Mouse (Mus musculus): Measurements from ENCODE around the gene Nars2. TPM values are rescaled to one million over a fixed set of nuclear protein-coding genes. Genes with fewer than 3 reads are reported as not detected.
"Not testable (repeated sequence)": the region's sequence is repeated elsewhere in the genome, so short reads cannot be mapped to it uniquely, and the experiment has no call there.

Nars2 gene
- total RNA-seq (2014; fragmentation: Nextera tagmentation) (16.6 and 26.5 TPM in 2 replicates), total RNA-seq (2017) (11.8 and 14.0 TPM in 2 replicates)

DNA sequence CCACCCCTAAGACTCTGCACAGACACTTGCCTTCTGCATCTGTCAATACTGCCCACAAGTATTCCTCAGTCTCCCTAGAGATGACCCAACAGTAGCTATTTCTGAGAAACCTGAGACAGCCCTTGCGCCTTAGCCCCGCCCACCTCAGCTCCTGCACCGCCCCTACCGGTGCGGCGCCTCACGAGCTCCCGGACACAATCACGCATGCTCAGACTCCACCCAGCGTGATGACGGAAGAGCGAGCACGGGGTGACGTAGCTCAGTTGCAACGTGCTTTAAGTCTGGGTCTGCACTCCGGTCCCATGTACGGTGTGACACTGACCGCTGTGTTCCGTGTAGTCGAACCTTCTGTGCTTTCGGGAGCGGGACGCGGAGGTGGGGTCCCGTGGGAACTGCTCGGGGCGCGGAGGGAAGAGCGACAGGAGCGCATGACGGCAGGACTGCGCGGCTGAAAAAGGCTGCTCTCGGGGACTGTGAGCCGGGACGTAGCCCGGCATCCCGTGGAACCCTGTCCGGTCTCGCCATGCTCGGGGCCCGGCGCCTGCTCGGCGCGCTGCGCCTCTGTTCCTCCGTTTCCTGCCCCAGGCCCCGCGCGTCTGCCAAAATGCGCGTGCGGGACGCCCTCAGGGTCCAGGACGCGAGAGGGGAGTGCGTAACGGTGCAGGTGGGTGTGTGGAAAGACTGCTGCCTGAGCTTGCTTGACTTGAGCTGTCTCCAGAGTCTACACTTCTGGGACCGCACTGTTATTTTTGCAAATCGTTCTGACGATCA is at the start of gene Nars2:
Nars2 (plus strand) TSS at position 225 of the 771 bp plus-strand sequence.
- ATAC-seq (replicated peaks; ENCODE audit: low FRiP score, low TSS enrichment, poor library complexity, severe bottlenecking), result peak; percentile 99

DNA sequence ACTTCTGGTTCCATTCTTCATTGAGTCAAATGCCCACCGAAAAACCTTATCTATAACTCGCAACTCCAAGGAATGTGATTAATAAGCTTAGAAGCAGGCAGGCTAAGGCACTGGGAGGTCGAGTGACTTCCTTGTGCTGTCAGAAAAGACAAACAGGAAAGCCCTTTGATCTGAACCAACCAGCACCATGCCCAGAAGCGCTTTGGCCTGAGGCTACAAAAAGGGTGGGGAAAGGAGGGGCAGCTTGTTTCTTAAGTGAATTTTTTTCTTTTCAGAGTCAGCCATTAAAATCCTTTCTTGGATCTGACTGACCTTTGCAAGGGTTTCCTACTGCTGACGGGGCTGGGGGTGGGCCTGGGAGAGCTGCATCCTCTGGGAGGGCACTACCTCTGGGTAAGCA is 49.1 kb upstream of the Nars2 start:
- ATAC-seq (replicated peaks; ENCODE audit: low FRiP score, low TSS enrichment, poor library complexity, severe bottlenecking), result no peak

DNA sequence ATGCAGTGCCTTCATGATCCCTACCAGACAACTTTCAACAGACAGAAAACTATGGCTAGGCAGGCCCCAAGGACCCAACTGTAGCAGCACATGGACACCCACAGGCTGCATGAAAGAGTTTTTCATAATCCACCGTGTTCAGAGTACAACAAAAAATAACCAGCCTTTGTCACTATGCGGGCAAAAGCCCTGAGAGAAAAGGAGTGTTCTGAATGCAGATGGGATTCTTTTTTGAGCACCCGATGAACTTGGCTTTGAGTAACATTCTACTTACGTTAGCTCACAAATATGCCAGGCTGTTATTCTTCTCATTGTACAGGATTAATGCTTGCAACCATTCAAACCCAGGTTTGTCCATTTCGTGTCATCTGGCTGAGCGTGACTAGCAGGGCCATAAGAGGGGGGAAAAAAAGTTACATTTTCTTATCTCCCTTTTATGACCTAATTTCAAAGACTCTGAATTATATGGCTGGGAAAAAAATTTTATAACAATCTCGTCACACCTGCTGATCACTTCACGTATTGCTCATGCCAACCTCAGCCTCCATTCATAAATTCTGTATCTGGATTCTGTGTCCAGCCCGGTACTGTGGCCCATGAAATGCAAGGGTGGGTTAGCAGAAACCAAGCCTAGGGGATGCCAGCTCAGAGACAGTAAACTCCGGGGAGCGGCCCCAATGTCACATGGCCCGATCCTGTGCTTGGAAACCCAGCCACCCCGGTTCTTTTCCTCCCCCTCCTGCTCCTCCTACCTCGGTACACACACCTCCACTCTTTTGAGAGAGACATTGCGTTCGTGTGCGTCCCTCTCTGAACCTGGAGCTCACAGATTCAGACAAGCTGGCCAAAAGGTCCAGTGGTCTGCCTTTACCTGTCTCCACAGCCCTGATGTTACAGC is 48.0 kb upstream of the Nars2 start:
- ATAC-seq (replicated peaks; ENCODE audit: low FRiP score, low TSS enrichment, poor library complexity, severe bottlenecking), result no peak

DNA sequence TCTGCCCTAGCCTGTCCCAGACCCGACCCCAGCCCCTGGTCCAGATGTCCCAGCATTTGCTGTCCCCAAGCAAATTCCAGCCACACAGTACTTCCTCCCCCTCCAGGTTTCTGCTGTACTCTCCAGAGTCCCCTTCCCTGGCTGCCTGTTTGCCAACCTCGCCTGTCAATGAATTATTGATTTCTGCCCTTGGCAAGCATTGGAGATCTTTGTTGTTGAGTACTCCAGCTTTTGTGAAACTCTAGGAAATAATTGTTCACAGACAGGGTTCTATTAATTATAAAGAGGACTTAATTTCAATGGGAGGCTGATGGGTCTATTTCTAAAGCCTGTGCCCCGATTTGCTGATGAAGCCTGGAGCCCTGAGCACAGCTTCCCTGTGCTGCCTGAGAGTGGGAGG is 46.9 kb upstream of the Nars2 start:
- no peak for ATAC-seq (replicated peaks; ENCODE audit: low FRiP score, low TSS enrichment, poor library complexity, severe bottlenecking)

DNA sequence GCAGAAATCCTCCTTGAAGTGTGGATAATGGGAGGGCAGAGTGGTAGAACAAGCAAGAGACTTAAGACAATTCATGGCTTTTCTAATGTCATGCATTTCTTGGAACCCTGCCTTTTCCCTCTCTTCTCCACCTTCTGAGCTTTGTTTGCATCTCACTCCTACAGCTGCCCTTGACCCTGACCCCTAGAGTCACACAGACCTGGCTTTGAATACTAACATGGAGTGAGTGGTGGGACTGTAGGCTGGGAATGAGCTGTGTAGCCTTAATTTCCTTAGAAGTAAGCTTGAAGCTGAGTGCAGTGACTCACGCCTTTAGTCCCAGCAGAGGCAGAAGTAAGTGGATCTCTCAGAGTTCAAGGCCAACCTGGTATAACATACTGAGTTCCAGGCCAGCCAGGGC is 46.4 kb upstream of the Nars2 start:
- no peak for ATAC-seq (replicated peaks; ENCODE audit: low FRiP score, low TSS enrichment, poor library complexity, severe bottlenecking)

DNA sequence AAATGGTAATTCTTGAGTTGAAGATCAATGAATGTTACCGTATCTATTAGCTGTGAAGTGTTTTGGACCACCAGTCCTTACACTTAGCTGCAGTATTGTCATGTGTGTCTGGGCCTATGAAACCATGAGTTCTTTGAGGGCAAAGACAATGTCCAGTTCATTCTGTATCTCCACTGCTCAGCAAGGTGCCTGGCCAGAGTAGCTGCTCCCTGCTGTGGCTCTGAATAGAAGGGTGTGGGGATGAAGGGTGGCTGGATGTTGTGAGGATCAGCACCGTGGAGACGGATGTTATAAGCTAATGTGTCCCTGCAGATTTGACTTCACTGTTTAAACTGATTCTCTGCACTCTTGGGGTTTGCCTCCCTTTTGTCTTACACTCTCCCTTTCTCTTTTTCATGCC is 45.9 kb upstream of the Nars2 start:
- ATAC-seq (replicated peaks; ENCODE audit: low FRiP score, low TSS enrichment, poor library complexity, severe bottlenecking), result no peak

DNA sequence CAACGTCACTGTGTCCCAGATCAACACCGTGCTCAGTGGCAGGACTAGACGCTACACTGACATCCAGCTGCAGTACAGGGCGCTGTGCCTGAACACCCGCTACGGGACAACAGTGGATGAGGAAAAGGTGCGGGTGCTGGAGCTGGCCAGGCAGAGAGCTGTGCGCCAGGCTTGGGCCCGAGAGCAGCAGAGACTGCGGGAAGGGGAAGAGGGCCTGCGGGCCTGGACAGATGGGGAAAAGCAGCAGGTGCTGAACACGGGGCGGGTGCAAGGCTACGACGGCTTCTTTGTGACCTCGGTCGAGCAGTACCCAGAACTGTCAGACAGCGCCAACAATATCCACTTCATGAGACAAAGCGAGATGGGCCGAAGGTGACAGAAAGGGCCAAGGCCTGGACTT is 45.1 kb upstream of the Nars2 start:
- no peak for ATAC-seq (replicated peaks; ENCODE audit: low FRiP score, low TSS enrichment, poor library complexity, severe bottlenecking)

DNA sequence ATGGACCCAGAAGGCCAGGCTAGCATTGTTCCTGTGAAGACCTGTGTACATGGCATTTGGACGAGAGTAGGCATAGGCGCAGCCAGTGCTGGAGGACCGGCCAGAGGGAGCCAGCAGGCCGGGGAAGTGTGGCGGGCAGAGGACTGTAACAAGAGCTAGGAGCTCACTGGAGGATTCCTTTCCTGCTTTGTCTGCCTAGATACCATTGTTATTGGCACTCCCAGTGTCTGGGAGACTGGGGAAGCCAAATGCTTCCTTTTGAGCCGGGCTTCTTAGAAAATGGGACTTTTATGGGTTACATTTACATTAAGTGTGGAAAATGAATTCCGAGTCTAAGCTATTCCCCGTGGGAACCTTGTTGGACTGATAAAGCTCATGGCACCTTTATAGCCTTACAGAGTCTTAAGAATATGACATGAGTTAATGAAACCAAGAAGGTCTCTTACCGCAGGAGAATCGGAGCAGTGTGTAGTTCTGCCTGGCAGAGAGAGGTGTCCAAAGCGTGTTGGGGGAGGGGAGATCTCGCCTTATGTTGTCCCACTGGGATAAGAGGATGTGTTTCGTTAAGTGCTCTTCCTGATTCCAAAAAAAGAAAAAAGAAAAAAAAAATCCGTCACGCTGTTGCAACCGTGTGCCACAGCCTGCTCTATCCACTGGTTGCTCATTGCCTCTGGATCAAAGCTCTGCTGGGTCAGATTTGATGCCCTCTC is 43.2 kb upstream of the Nars2 start:
- ATAC-seq (replicated peaks; ENCODE audit: low FRiP score, low TSS enrichment, poor library complexity, severe bottlenecking), result no peak

DNA sequence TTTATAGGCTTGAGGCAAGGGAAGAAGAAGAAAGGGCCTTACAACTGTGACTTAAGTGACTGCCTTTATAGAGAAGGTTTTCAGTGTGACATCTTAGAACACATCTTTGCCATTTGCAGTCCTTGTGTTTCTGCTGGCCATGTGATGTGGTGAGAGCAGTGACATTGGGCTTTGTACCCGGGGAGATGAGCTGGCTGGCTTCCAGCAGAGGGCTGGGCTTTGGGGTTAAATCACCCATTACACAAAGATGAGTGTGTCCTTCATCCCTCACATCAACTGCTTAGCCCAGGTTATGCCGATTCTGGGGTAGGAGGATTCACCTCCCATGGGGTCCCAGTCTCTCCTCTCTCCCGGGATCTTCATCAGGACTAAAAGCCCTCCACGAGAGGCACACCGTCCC is 41.4 kb upstream of the Nars2 start:
- ATAC-seq (replicated peaks; ENCODE audit: low FRiP score, low TSS enrichment, poor library complexity, severe bottlenecking), result no peak

DNA sequence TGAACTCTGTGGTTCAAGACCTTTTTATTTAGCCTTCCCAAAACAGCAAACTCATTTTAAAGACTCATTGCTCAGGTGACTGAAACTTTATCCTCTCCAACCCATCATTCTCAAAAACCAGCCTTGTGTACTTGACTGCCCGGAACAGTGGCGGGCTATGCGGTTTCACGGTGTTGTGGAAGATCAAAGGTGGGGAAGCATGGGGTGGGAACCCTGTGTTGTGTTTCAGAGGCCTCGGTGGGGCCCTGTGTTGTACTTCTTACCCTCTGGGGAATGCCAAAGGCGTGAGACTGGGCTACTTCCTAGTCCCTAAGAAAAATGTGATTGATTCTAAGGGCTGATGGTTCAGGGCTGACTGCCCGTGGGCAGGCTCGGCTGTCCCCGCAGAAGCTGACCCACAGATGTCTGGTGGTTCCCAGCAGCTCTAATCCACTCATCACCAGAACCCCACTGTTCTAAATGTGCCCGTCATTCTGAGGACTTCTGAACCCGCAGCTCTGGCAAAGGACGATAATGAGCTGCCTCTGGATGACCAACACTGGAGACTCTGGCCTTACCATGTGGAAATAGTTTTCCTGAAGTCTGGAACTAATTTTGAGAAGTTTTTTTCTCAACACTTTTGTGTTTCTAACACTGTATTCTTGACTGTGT is 40.9 kb upstream of the Nars2 start:
- no peak for ATAC-seq (replicated peaks; ENCODE audit: low FRiP score, low TSS enrichment, poor library complexity, severe bottlenecking)

DNA sequence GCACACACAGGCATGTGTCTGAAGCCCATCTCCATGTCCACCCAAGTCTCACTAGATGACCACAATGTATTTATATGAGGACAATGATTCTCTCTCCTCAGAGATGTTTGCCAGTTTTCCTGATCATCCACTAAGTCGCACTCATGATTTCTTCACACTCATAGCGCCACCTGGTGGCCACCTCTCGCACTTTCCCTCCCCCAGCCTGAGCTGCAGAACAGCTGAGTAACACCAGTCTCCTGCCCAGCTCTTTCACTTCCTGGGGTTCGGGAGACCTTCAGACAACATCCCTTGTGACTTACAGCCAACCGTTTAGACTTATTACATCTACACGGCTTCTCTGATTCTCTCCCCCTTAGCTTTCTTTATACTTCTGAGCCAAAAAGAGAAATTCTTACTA is 37.3 kb upstream of the Nars2 start:
- peak; percentile 82 for ATAC-seq (replicated peaks; ENCODE audit: low FRiP score, low TSS enrichment, poor library complexity, severe bottlenecking)

DNA sequence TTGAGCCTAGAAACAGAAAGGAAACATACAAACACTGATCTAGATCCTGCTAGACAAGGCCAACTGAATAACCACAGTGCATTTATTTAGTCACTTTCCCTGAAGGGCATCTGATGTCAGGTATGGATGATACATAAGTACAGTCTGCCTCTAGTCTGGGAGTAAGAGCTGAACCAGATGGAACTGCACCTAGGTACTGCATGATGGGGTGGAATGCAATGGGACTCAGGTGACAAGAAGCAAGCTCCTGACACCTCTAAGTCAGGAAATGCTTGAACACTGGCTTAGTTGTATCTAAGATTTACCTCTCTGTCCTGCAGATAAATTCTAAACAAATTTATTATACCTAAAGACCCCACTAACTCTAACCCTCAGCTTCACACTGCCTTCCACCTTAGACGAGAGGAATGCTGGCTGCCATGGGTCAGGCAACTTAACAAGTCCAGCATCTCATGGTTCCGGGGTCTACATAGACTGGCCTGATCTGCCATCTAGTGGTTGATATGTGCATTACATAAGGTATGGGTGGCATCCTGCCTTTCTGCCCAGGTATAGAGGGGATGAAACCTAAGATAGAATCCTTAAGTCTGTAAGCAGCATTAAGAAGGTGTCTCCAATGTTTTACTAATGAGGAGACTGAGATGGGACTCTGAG is 35.7 kb upstream of the Nars2 start:
- peak; percentile 72; the same call in 1 of the 2 replicates for ATAC-seq (replicated peaks; ENCODE audit: low FRiP score, low TSS enrichment, poor library complexity, severe bottlenecking)

DNA sequence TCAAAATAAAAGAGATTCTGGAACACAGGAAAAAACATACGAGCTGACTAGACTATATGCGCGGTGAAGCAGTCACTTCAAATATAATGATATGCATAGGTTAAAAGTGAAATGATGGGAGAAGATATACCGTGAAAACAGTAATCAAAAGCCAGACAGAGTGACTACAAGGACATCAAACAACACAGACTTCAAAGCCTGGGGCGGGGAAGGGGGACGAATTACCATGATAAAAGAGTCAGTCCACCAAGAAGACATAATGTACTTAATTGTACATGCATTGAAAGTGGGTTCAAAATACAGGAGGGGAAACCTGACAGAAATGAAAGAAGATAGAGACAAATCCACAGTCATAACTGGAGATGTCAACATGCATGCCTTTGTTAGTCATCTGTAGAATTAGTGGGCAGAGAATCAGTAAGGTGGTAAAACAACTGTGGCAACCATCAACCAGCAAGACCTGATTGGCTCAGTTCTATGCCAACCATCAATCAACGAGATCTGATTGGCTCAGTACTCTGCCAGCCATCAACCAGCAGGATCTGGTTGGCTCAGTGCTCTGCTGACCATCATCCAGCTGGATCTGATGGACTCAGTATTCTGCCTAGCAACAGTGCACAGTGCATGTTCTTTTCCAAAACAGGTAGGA is 30.7 kb upstream of the Nars2 start:
- peak; percentile 54; the same call in 1 of the 2 replicates for ATAC-seq (replicated peaks; ENCODE audit: low FRiP score, low TSS enrichment, poor library complexity, severe bottlenecking)

DNA sequence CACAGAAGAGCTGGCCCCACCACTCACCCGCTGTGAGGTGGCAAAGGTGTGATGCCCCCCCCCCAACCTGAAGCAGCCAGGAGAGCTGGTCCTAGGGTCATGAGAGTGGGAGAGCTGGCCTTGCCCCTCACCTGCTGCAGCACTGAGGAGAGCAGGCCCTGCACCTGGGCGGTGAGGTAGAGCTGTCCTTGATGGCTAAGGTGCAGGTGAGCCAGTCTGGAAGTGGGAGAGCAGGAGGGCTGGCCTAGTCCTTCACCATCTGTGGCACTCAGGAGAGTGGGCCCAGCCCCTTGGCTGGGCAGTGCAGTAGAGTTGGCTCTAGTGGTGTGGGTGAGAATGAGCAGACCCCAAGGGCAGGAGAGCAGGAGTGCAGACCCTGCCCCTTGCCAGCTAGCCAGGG is 28.4 kb upstream of the Nars2 start:
- no peak; the same call in 1 of the 2 replicates for ATAC-seq (replicated peaks; ENCODE audit: low FRiP score, low TSS enrichment, poor library complexity, severe bottlenecking)

DNA sequence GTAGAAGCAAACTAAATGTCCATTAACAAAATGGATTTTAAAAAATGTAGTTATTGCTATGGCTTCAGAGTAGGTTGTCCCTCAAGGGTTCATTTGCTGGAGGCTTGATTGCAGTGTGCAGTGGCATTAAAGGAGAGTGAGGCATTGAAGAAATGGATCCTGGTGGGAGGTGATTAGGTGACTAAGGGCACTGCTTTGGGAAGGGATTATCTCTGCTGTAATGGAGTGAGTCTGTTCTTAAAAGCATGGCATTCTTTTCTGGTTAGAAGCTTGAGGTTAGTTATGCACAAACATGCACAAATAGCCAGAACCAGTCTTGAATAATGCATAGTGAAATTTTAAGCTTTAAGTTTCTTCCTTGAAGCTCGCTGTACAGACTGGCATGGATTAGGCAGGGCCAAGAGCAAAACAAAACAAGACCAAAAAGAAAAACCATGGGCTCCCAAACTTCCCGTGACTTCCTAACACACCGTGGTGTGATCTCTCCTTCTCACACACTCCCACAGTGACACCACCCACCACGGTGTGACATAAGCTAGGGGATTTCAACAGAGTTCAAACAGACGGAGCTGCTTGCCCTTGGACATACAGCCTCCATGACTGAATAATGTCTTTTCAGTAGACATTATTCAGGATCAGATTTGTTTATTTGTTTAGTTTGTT is 7.5 kb upstream of the Nars2 start:
- no peak for ATAC-seq (replicated peaks; ENCODE audit: low FRiP score, low TSS enrichment, poor library complexity, severe bottlenecking)

DNA sequence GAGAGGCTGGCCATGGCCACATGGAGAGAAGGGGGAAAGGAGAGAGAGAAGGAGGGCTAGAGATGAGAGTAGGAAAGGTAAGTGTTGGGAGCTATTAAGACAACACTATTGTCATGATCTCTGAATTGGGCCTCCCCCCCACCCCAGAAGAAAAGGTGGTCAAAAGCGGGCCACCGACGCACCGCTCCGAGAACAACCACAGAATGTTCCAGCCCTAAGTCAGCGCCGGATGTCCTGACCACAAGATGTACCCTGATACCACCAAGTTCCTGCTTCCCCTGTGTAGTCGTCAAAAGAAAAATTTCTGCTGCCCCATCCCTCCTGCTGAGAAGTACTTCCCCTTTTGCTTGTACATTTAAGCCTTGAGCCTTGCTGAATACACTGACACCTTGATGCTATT is 4.8 kb upstream of the Nars2 start:
- not testable (repeated sequence) for ATAC-seq (replicated peaks; ENCODE audit: low FRiP score, low TSS enrichment, poor library complexity, severe bottlenecking)

DNA sequence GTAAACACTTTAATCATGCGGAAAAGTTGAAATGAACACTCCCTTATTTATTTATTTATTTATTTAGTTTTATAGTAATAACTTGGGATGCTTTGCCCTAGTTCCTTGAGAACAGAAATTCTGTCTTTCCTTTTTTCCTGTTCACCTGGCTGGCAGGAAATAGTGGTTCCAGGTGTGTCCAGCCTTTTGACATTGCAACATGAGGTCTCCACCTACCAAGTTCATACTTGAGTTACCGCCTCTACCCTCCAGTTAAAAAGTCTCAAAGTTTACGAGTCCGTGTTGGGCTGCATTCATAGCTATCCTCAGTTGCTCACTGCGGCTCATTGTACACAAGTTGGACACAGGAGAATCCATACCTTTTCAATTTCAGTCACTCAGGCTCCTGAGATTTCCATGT is 789 bp downstream of the Nars2 start:
- ATAC-seq (replicated peaks; ENCODE audit: low FRiP score, low TSS enrichment, poor library complexity, severe bottlenecking), result no peak

DNA sequence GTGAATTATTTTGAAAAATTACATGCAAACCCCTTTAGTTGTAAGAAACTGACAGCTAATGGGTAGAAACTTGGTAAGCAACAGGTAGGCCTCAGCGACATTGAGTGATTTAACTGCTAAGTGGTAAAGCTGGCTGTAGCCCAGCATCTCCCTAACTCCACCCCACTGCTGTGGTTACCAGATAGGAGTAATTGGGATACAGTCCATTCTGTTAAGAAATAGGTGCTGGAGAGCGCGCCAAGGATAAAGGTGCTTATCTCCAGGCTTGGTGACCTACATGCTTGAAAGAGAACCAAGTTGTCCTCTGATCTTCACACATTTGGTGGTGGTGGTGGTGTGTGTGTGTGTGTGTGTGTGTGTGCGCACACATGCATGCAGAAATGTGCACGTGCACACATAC is 7.9 kb downstream of the Nars2 start:
- peak; percentile 99 for ATAC-seq (replicated peaks; ENCODE audit: low FRiP score, low TSS enrichment, poor library complexity, severe bottlenecking)

Measured in megakaryocyte-erythroid progenitor cell, adult 5-6 weeks (primary cell).